Mouse (Mus musculus) MEL (cell line): ENCODE data around the gene Tex264. TPM values are rescaled to one million over a fixed set of nuclear protein-coding genes. Genes with fewer than 3 reads are reported as not detected.

Source experiments
- DNase-seq: peaks from one replicate; pipeline ENCODE4 v3.0.0; 2011; ENCODE audit warnings: low read depth, low spot score
- H3K27ac ChIP-seq: 2 replicates; pipeline ENCODE4 v1.5.1; 2012; ENCODE audit warnings: low read depth, mild to moderate bottlenecking, control low read depth, low read length, moderate library complexity; ENCODE audit not compliant: control insufficient read depth
- H3K27me3 ChIP-seq, 2 experiments: fragments of 150-350 bp in 1 of 2; sonication (generic) in 1 of 2; 2 replicates each; pipeline ENCODE4 v1.6.1; 2012; ENCODE audit warnings: low read length in 2 of 2, mild to moderate bottlenecking in 2 of 2, improper control_type of control experiment in 1 of 2, moderate library complexity in 1 of 2; ENCODE audit not compliant: insufficient read depth in 2 of 2, control insufficient read depth in 1 of 2
- H3K36me3 ChIP-seq, 2 experiments: 2 replicates each; pipeline ENCODE4 v1.6.1; 2012 to 2014; ENCODE audit warnings: low read length in 2 of 2, improper control_type of control experiment in 1 of 2, inconsistent platforms in 1 of 2, mild to moderate bottlenecking in 1 of 2; ENCODE audit not compliant: insufficient read depth in 2 of 2, control insufficient read depth in 1 of 2
- H3K4me1 ChIP-seq, 2 experiments: fragments of 150-350 bp in 1 of 2; sonication (generic) in 1 of 2; 2 replicates each; pipeline ENCODE4 v1.6.1; 2012; ENCODE audit warnings: low read length in 2 of 2, improper control_type of control experiment in 1 of 2, mild to moderate bottlenecking in 1 of 2; ENCODE audit not compliant: insufficient read depth in 2 of 2, control insufficient read depth in 1 of 2
- H3K4me3 ChIP-seq, 2 experiments: fragments of 150-350 bp in 1 of 2; sonication (generic) in 1 of 2; 2 replicates each; pipeline ENCODE4 v1.5.1; 2012; ENCODE audit warnings: low read depth in 2 of 2, low read length in 2 of 2, mild to moderate bottlenecking in 2 of 2, moderate library complexity in 2 of 2, control low read depth in 1 of 2, improper control_type of control experiment in 1 of 2; ENCODE audit not compliant: control insufficient read depth in 1 of 2, insufficient read depth in 1 of 2
- H3K79me2 ChIP-seq: 2 replicates; pipeline ENCODE4 v1.6.1; 2012; ENCODE audit warnings: mild to moderate bottlenecking, low read length, moderate library complexity; ENCODE audit not compliant: control insufficient read depth, poor library complexity, insufficient read depth
- H3K9ac ChIP-seq: 2 replicates; pipeline ENCODE4 v1.6.1; 2012; ENCODE audit warnings: low read depth, mild to moderate bottlenecking, control low read depth, low read length, moderate library complexity; ENCODE audit not compliant: control insufficient read depth, poor library complexity, severe bottlenecking
- H3K9me3 ChIP-seq: fragments of 150-350 bp; sonication (generic); replicated peaks from 2 replicates; pipeline ENCODE4 v1.6.1; 2012; ENCODE audit warnings: mild to moderate bottlenecking, low read length, improper control_type of control experiment, moderate library complexity; ENCODE audit not compliant: insufficient read depth
- ELF1 ChIP-seq: IDR thresholded peaks from 2 replicates; pipeline ENCODE4 v1.6.1; 2014; ENCODE audit warnings: low read depth, mild to moderate bottlenecking, inconsistent platforms, low read length, improper control_type of control experiment, moderate library complexity
- EP300 ChIP-seq, 2 experiments: IDR thresholded peaks; 2 replicates each; pipeline ENCODE4 v1.6.1; 2011; ENCODE audit warnings: improper control_type of control experiment in 2 of 2, low read length in 2 of 2, low read depth in 1 of 2, mild to moderate bottlenecking in 1 of 2
- ETS1 ChIP-seq: IDR thresholded peaks from 2 replicates; pipeline ENCODE4 v1.6.1; 2012; ENCODE audit warnings: low read depth, mild to moderate bottlenecking, inconsistent platforms, low read length, improper control_type of control experiment, moderate library complexity
- GABPA ChIP-seq: IDR thresholded peaks from 2 replicates; pipeline ENCODE4 v1.6.1; 2012; ENCODE audit warnings: low read depth, mild to moderate bottlenecking, inconsistent platforms, low read length, improper control_type of control experiment, moderate library complexity
- HCFC1 ChIP-seq: IDR thresholded peaks from 2 replicates; pipeline ENCODE4 v1.6.1; 2012; ENCODE audit warnings: low read depth, mild to moderate bottlenecking, inconsistent platforms, low read length, improper control_type of control experiment, moderate library complexity
- JUND ChIP-seq: IDR thresholded peaks from 2 replicates; pipeline ENCODE4 v1.6.1; 2011; ENCODE audit warnings: low read depth, mild to moderate bottlenecking, improper control_type of control experiment, low read length
- MAFK ChIP-seq: IDR thresholded peaks from 2 replicates; pipeline ENCODE4 v1.6.1; 2011; ENCODE audit warnings: low read depth, mild to moderate bottlenecking, low read length, improper control_type of control experiment, borderline replicate concordance
- MAX ChIP-seq: IDR thresholded peaks from 2 replicates; pipeline ENCODE4 v1.6.1; 2011; ENCODE audit warnings: low read length, improper control_type of control experiment
- NELFE ChIP-seq: IDR thresholded peaks from 2 replicates; pipeline ENCODE4 v1.6.1; 2011; ENCODE audit warnings: low read depth, low read length, improper control_type of control experiment
- NRF1 ChIP-seq: IDR thresholded peaks from 2 replicates; pipeline ENCODE4 v1.6.1; 2014; ENCODE audit warnings: low read depth, mild to moderate bottlenecking, inconsistent platforms, low read length, improper control_type of control experiment, moderate library complexity; ENCODE audit not compliant: poor library complexity, insufficient read depth, severe bottlenecking
- POLR2A ChIP-seq, 2 experiments: IDR thresholded peaks; 2 replicates each; pipeline ENCODE4 v1.6.1; 2011 to 2012; ENCODE audit warnings: low read length in 2 of 2, mild to moderate bottlenecking in 2 of 2, control low read depth in 1 of 2, improper control_type of control experiment in 1 of 2, low read depth in 1 of 2, moderate library complexity in 1 of 2; ENCODE audit not compliant: control insufficient read depth in 1 of 2, insufficient read depth in 1 of 2, poor library complexity in 1 of 2
- POLR2AphosphoS2 ChIP-seq: IDR thresholded peaks from 2 replicates; pipeline ENCODE4 v1.6.1; 2011; ENCODE audit warnings: low read length, improper control_type of control experiment
- RAD21 ChIP-seq: IDR thresholded peaks from 2 replicates; pipeline ENCODE4 v1.6.1; 2011; ENCODE audit warnings: mild to moderate bottlenecking, low read depth, low read length, improper control_type of control experiment
- RCOR1 ChIP-seq: IDR thresholded peaks from 2 replicates; pipeline ENCODE4 v1.6.1; 2012; ENCODE audit warnings: low read depth, mild to moderate bottlenecking, inconsistent platforms, low read length, improper control_type of control experiment
- SIN3A ChIP-seq: IDR thresholded peaks from 2 replicates; pipeline ENCODE4 v1.6.1; 2012; ENCODE audit warnings: low read length, improper control_type of control experiment, inconsistent platforms
- TBP ChIP-seq: IDR thresholded peaks from 2 replicates; pipeline ENCODE4 v1.8.0; 2011; ENCODE audit warnings: low read depth, low read length, improper control_type of control experiment
- USF1 ChIP-seq: IDR thresholded peaks from 2 replicates; pipeline ENCODE4 v1.6.1; 2014; ENCODE audit warnings: low read depth, mild to moderate bottlenecking, inconsistent platforms, low read length, improper control_type of control experiment, moderate library complexity
- USF2 ChIP-seq, 2 experiments: IDR thresholded peaks; 2 replicates each; pipeline ENCODE4 v1.6.1; 2011 to 2012; ENCODE audit warnings: improper control_type of control experiment in 2 of 2, low read length in 2 of 2, borderline replicate concordance in 1 of 2, inconsistent platforms in 1 of 2, low read depth in 1 of 2, mild to moderate bottlenecking in 1 of 2; ENCODE audit not compliant: insufficient read depth in 1 of 2
- ZC3H11A ChIP-seq: IDR thresholded peaks from 2 replicates; pipeline ENCODE4 v1.6.1; 2012; ENCODE audit warnings: low read depth, mild to moderate bottlenecking, inconsistent platforms, low read length, improper control_type of control experiment
- ZKSCAN1 ChIP-seq: IDR thresholded peaks from 2 replicates; pipeline ENCODE4 v1.6.1; 2012; ENCODE audit warnings: low read depth, mild to moderate bottlenecking, inconsistent platforms, low read length, improper control_type of control experiment, moderate library complexity
- ZMIZ1 ChIP-seq: IDR thresholded peaks from 2 replicates; pipeline ENCODE4 v1.6.1; 2012; ENCODE audit warnings: low read depth, mild to moderate bottlenecking, inconsistent platforms, low read length, improper control_type of control experiment, moderate library complexity
- ZNF384 ChIP-seq: IDR thresholded peaks from 2 replicates; pipeline ENCODE4 v1.6.1; 2012; ENCODE audit warnings: low read depth, mild to moderate bottlenecking, inconsistent platforms, low read length, improper control_type of control experiment
- polyA plus RNA-seq, 2 experiments: library from polyadenylated mRNA; stranded (reverse) in 1 of 2; unstranded in 1 of 2; fragments of >175 nt in 1 of 2; fragments of >200 nt in 1 of 2; gene quantifications; 2 replicates each; pipeline versions ENCODE4 v1.2.1 to v1.2.4; 2012; ENCODE audit warnings: low replicate concordance in 2 of 2, low read depth in 1 of 2; ENCODE audit not compliant: insufficient read length in 2 of 2, insufficient read depth in 1 of 2, missing spikeins in 1 of 2
- total RNA-seq: library from RNA; depleted of rRNA; stranded (reverse); fragments of 300-350 nt; gene quantifications from 2 replicates; pipeline ENCODE4 v1.2.3, GENCODE M21; 2012

The Tex264 gene
- total and polyA plus RNA-seq, 3 experiments, result 47.1 to 87.6 TPM; not detected in 1

DNA sequence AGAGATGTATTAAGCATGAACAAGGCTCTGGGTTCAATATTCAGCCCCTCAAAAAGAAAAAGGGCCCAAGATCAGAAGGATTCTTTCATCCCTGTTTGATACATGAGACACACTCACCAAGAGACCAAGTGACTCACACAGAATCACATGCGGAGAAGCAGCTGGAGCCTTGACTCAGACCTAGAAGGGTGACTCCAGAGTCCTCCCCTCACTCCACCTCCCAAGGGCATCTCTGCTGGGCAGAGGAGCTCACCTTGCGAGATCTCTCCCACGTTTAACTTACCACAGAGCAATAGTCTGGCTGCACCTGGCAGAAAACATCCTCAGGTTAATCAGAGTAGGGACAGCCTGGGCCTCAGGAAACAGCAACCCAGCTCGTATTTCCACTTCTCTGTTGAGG is 7.5 kb downstream of the Tex264 start:
- DNase-seq, result no peak
- H3K4me3 ChIP-seq, result no peak overlapping the region
- H3K27me3 ChIP-seq, result no peaks in the 10 kb centered on the region
- H3K9me3 ChIP-seq, result no peaks in the 10 kb centered on the region
- TF ChIP-seq EP300 (IDR thresholded peaks at IDR 0.05; ENCODE audit: low read depth in 1 of 2, low read length in 2 of 2) (no peak), NRF1 (no peak), POLR2A (IDR thresholded peaks at IDR 0.05; ENCODE audit: control insufficient read depth in 1 of 2, insufficient read depth in 1 of 2, low read depth in 1 of 2, low read length in 2 of 2, poor library complexity in 1 of 2) (no peak), ZMIZ1 (no peak), SIN3A (no peak), USF2 (IDR thresholded peaks at IDR 0.05; ENCODE audit: borderline replicate concordance in 1 of 2, insufficient read depth in 1 of 2, low read depth in 1 of 2, low read length in 2 of 2) (no peak), ETS1 (no peak), ZNF384 (no peak), JUND (no peak), MAX (no peak)
- H3K4me1 ChIP-seq, result peaks cover 0 to 1% of the 10 kb centered on the region in 2 experiments; a peak in 1 of 4 replicates
- H3K79me2 ChIP-seq, result no peaks in the 10 kb centered on the region
- H3K36me3 ChIP-seq, result peaks cover 0 to 4% of the 10 kb centered on the region in 2 experiments; a peak in 3 of 4 replicates
- H3K27ac ChIP-seq, result no peak overlapping the region
- H3K9ac ChIP-seq, result no peak overlapping the region

DNA sequence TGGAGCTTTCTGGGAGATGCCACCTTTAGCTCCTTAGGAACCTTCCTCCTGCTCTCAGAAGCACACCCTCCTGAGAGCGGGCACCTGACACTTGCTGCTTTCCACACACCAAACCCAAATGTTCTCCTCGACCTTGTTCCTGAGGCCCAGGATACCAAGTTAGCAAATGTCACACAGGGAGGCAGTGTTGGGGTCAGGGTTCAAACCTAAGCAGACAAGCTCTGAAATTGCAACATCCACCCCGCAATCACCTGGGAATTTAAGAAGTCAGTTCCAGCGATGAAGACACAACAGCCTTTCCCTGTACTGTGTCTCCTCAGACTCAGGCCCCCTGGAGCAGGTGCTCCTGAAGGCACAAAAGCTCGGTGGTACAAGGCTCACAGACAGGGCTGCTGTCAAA is 8.0 kb downstream of the Tex264 start:
- no peak overlapping the region for H3K27ac ChIP-seq
- DNase-seq, result no peak
- H3K9ac ChIP-seq, result no peak overlapping the region
- no peak for TF ChIP-seq ETS1
- no peak for TF ChIP-seq EP300 (IDR thresholded peaks at IDR 0.05; ENCODE audit: low read depth in 1 of 2, low read length in 2 of 2)
- TF ChIP-seq GABPA, result no peak
- no peak for TF ChIP-seq ELF1
- no peak for TF ChIP-seq ZC3H11A
- TF ChIP-seq NRF1, result no peak
- no peak for TF ChIP-seq RAD21
- no peak for TF ChIP-seq POLR2A (IDR thresholded peaks at IDR 0.05; ENCODE audit: control insufficient read depth in 1 of 2, insufficient read depth in 1 of 2, low read depth in 1 of 2, low read length in 2 of 2, poor library complexity in 1 of 2)
- TF ChIP-seq USF2 (IDR thresholded peaks at IDR 0.05; ENCODE audit: borderline replicate concordance in 1 of 2, insufficient read depth in 1 of 2, low read depth in 1 of 2, low read length in 2 of 2), result no peak
- no peak for TF ChIP-seq USF1
- TF ChIP-seq JUND, result no peak
- TF ChIP-seq NELFE, result no peak
- TF ChIP-seq MAFK, result no peak
- TF ChIP-seq RCOR1, result no peak
- no peak for TF ChIP-seq ZKSCAN1
- no peak for TF ChIP-seq TBP
- no peak for TF ChIP-seq HCFC1
- no peak for TF ChIP-seq POLR2AphosphoS2
- no peaks in the 10 kb centered on the region for H3K27me3 ChIP-seq
- peaks cover 0 to 1% of the 10 kb centered on the region in 2 experiments; a peak in 1 of 4 replicates for H3K4me1 ChIP-seq
- H3K79me2 ChIP-seq, result no peaks in the 10 kb centered on the region
- peaks cover 0 to 4% of the 10 kb centered on the region in 2 experiments for H3K36me3 ChIP-seq
- H3K4me3 ChIP-seq, result no peak overlapping the region
- no peaks in the 10 kb centered on the region for H3K9me3 ChIP-seq
